Mouse (Mus musculus) ovary, postnatal 36 days (tissue): ENCODE results near the gene Lcat.

Experiments
- DNase-seq: peaks from one replicate; pipeline ENCODE4 v3.0.0; 2022; ENCODE audit warnings: low spot score, mixed read lengths

Gene Lcat

GRCm38 (mm10) chr8:105942542-105942941 lies 640 bp downstream of the Lcat start:
- DNase-seq, result no peak

DNA sequence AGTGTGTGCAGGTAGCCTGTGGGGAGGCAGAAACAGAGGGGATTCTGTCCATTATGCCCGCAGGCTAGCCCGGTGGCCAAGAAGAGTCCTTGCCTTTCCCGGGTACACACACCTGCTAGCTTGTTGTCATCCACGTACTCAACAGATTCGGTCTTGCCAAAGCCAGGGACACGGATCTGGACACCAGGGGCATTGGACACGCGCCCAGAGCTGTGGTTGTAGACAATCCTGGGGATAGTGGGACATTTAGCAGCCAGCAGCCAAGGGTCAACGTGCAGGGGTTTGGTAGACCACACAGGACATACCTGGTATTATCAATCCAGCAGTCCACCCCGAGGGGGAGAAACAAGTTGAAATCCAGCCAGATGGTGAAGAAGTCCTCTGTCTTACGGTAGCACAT lies 1.2 kb downstream of the Lcat start:
- DNase-seq, result no peak

DNA sequence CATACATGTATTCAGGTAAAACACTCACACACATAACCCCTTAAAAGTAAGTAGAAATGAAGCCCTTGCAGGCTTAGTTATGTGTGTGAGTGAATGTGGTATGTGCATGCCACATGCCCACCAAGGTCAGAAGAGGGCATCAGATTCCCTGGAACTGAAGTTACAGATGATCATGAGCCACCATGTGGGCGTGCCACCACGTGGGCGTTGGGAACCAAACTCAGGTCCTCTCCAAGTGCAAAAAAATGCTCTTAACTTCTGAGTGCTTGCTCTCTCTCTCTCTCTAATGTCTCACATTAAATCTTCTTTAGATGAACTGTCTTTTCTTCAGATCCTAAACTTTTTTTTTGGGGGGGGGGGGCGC lies 4.9 kb downstream of the Lcat start, which contains the start of gene Psmb10:
Gene Psmb10, minus strand, starts transcription at position 139 of the 364 bp plus-strand sequence.
- no peak for DNase-seq

- peak; percentile 56 for DNase-seq
Observed at GRCm38 (mm10) chr8:105937496-105938305, 5.5 kb downstream of the Lcat start.

DNA sequence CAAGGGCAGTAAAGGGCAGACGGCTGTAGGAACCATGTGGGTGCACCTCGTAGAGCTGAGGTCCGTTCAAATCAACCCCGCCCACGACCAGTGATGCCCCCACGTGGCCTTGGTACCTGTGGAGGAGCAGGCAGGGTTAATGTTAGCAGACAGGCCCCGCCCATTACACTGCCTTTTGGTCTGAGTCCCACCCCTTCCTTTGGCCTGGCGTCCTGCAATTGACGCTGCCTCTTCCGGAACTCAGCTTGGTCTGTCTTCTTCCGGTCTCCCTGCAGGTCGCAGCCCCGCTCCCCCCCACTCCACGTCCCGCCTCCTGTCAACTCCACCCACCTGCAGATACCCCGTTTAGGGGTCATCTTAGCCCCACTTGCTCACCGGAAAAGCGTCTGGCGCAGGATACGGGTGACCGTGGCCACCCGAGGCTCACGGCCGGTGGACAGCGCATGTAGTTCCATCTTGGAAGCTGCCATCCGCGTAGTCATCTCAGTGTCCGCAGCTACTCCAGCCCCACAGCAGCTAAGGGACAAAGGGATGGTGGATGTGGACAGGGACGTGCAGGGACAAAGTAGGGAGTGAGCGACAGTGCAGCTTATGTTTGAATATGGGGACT lies 6.2 kb downstream of the Lcat start:
- DNase-seq, result peak; percentile 87

DNA sequence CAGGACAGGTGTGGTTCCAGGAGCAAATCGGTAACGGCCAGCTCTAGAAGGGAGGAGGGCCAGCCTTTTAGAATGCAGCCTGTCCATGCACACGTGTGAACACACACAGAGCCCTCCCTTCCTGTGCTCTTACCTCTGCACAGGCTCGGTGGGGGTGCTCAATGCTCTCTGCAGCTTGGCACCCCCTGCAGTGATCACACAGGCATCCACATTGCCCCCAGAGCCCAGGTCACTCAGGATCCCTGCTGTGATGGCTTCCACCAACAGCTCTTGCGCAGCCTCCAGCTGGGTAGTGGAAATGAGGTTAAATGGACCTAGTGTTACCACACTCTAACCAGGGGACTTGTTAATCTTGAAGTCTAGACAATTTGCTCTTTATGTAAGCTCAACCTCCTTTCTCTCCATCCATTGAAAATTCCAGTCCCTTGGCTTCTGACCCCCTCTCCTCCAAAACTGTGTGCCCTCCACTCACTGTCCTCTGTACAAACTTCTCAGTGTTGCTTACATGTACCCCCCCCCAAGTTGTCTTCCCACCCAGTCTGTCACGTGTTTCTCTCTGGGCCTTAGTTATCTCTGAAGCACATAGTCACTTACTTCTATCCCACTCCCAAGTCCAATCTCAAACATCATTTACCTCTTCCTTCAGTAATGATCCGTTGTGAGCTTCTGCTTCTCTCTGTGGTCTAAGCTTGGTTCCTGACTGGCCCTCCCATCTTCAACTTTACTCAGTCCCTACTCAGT lies 7.1 kb downstream of the Lcat start:
- no peak for DNase-seq

GRCm38 (mm10) chr8:105935105-105935504 lies 8.1 kb downstream of the Lcat start:
- DNase-seq, result no peak

DNA sequence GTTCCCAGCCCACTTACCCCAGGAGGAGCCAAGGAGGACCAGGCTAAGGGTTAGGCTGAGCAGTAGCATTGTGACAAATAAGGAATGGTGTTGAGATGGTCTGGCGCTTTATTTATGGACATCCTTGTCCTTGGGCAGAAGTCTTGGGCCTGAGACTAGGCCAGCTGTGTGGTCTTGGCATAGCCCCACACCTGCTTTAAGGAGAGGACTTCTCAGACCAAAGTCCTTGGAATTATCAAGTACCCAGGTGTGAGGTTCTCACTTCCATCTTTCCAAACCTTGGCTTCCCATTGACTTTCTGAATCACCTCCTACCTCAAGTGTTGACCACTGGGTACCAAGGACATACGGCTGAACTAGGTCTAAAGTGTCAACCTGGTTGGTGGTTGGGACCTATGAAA lies 9.4 kb downstream of the Lcat start, which contains the start of gene Ctrl:
Gene Ctrl, minus strand, starts transcription at position 101 of the 400 bp plus-strand sequence.
- DNase-seq, result no peak

GRCm38 (mm10) chr8:105932525-105932924 lies 10.7 kb downstream of the Lcat start:
- DNase-seq, result no peak

DNA sequence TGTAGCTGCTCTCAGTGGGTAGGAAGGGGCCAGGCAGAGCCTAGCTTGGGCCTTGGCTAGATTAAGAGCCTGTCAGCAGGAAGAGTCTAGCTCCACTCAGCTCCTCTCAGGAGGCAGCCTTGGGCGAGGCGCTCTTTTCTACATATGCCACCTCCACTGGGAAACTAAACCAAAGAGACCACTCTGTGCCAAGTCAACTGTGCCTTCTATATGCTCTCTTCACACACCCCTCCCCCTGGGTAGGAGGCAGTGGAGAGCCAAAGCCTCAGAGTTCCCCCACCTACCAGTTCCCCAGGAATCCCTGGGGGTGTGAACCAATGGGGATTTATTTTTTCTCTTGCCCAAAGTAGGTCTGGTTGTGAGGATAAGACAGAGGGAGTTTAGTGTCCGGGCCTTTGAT lies 11.9 kb downstream of the Lcat start:
- no peak for DNase-seq

DNA sequence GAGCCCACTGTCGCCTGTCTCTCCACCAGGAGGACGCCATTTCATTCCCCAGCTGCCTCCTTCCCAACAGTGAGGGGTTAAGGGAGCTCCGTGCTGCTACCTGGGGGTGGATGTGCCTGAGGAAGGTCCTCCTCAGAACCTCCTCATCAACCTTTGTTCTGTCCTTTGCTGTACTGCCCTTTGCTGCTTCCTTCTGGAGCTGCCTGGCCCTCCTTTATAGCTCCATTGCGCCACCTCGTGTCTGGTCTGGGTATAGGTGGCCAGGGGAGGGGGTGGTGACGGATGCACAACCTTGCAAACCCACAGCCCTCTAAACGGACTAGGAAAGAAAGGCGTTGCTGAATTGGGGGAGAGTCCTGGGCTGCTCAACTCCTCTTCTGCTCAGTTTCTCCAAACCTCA lies 12.6 kb downstream of the Lcat start:
- DNase-seq, result peak; percentile 84

GRCm38 (mm10) chr8:105925123-105925522 lies 18.1 kb downstream of the Lcat start:
- no peak for DNase-seq

DNA sequence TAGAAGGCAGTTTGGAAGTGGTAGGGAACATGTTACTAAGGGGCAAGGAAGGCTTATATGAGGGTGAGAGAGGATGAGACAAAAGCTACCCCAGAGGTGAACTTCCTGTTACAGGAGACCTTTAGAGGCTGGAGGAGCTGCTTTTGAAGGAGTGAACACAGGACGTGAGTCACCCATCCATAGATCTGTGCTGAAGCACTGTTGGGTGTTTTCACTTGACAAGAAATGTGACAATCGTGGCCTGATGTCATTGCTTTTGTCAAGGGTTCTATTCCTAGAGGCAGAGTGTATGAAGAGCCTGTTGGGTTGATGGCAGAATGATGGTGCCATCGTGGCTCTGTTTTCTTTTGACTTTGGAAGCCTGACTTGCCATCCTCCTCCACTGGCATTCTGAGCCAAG lies 23.8 kb downstream of the Lcat start:
- no peak for DNase-seq

DNA sequence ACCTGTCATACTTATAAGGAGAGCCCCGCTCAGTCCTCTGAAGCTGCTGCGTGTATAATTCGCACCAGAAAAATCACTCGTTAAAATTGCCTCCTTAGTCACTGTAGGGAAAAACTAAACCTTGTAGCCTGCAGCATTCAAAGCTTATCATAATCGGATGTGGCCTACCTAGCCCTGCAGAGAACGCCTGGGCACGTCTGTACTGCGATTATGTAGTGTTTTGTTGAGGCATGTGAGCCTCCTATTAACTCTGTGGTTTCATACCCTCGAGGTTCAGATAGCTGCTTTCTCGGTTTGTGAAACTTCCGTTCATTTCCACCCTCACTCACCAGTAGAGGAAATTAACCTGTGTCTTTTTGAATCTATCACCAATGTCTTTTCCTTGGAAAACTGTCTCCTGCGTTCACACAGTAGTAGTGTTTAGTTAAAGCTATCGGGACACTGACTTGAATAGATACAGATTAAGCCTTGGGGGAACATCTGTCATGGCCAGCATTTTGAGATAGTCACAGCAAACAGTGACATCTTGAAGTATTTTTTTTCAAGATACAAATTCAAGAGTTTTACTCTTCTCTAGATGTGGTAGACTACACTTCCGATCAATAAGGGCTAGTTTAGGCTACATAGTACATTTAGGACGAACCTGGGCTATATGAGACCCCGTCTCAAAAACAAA lies 42.1 kb downstream of the Lcat start:
- DNase-seq, result no peak

- peak; percentile 93 for DNase-seq
Observed at GRCm38 (mm10) chr8:105900180-105900940, 42.8 kb downstream of the Lcat start, which contains the start of gene Pskh1. Gene Pskh1 (plus strand): TSS chr8:105900441.

DNA sequence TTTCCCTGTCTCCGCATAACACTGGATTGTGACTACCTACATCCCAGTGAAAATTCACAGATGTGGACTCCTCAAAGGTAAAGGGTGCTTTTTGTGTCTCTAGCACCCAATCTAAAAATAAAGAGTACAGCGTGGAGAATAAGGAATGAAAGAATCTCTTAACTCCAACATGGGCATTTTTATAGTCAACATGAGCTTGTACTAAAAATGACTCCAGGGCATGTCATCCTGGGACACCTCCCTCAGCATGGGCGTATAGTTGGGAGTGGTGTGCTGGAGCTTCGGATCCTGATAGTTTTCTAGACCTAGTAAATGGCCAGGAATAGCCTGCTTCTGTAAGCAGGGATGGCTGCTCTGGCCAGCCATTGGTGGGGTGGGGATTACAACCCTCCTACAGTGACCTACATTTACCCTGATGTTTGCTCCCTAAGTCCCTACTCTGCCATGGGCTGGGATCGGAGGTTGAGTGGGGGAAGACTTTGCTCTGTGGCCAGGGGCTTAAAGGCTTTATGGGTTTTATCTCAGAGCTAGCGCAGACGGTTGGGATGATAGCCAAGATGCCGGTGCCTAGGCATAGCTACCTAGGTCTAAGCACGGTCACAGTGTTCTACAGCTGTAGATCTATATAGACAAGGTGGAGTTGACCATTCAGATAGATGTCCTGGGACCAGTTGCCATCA lies 45.2 kb downstream of the Lcat start:
- DNase-seq, result no peak

DNA sequence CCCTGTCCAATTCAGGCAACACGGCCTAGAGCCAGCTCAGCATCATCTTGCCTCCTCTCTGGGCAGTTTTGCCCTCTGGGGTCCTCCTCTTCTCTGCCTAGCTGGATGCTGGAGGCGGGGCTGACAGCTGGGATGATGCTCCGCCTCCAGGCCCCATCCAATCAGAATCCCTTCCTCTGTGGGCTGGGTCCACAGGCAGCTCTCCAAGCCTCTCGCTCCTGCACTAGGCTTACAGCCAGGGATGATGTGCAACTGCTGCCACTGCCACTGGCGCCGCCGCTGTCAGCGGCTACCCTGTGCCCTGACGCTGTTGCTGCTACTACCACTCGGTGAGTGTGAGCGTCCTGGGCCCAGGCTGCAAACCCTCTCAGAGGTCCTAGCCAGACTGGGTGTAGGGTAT lies 49.8 kb downstream of the Lcat start, which contains the start of gene Nrn1l:
Gene Nrn1l, plus strand, starts transcription at position 229 of the 400 bp plus-strand sequence.
- DNase-seq, result peak; percentile 57

- DNase-seq, result no peak
Observed at GRCm38 (mm10) chr8:105892432-105892831, 50.8 kb downstream of the Lcat start.

GRCm38 (mm10) chr8:105890870-105891269 lies 52.3 kb downstream of the Lcat start:
- DNase-seq, result no peak

GRCm38 (mm10) chr8:105889756-105890465 lies 53.3 kb downstream of the Lcat start:
- DNase-seq, result no peak
